Mouse (Mus musculus): Measurements from ENCODE around the gene Pomt2. TPM values are rescaled to one million over a fixed set of nuclear protein-coding genes. Genes with fewer than 3 reads are reported as not detected.
"Not testable (repeated sequence)": the region's sequence is repeated elsewhere in the genome, so short reads cannot be mapped to it uniquely, and the experiment has no call there.

The Pomt2 gene
- polyA plus RNA-seq (2012; ENCODE audit: insufficient read depth, low replicate concordance): 1.4 and 2.0 TPM in 2 replicates

- Histone ChIP-seq H3K9me3 (peaks cover 21% of the 10 kb centered on the region), H3K4me3 (replicated peaks) (peak within 1 kb of the TSS; percentile 96), H3K27me3 (replicated peaks) (no peaks in the 10 kb centered on the region), H3K4me1 (peaks cover 26% of the 10 kb centered on the region), H3K36me3 (replicated peaks; ENCODE audit: low read length) (peaks cover 13% of the 10 kb centered on the region)
- TF ChIP-seq FLI1 (IDR thresholded peaks at IDR 0.05; ENCODE audit: low read length): no peak
- TF ChIP-seq GATA1 (IDR thresholded peaks at IDR 0.05; ENCODE audit: borderline replicate concordance, low read length): no peak
Measured at GRCm38 (mm10) chr12:87147395-87148089, at the start of gene Pomt2. TSS of gene Pomt2 (minus strand) at chr12:87147968.

GRCm38 (mm10) chr12:87196310-87196709 lies 48.5 kb upstream of the Pomt2 start:
- Histone ChIP-seq H3K9me3 (no peaks in the 10 kb centered on the region), H3K4me1 (peaks cover 46% of the 10 kb centered on the region), H3K27me3 (replicated peaks) (no peaks in the 10 kb centered on the region), H3K4me3 (replicated peaks) (no peak overlapping the region), H3K36me3 (replicated peaks; ENCODE audit: low read length) (no peaks in the 10 kb centered on the region)
- TF ChIP-seq GATA1 (IDR thresholded peaks at IDR 0.05; ENCODE audit: borderline replicate concordance, low read length) (no peak), FLI1 (IDR thresholded peaks at IDR 0.05; ENCODE audit: low read length) (no peak)

GRCm38 (mm10) chr12:87195069-87195468 lies 47.3 kb upstream of the Pomt2 start:
- TF ChIP-seq FLI1 (IDR thresholded peaks at IDR 0.05; ENCODE audit: low read length) (no peak), GATA1 (IDR thresholded peaks at IDR 0.05; ENCODE audit: borderline replicate concordance, low read length) (no peak)
- Histone ChIP-seq H3K27me3 (replicated peaks) (no peaks in the 10 kb centered on the region), H3K9me3 (no peaks in the 10 kb centered on the region), H3K36me3 (replicated peaks; ENCODE audit: low read length) (no peaks in the 10 kb centered on the region), H3K4me3 (replicated peaks) (no peak overlapping the region), H3K4me1 (peaks cover 40% of the 10 kb centered on the region)

- peaks cover 28% of the 10 kb centered on the region for H3K4me1 ChIP-seq
- TF ChIP-seq FLI1 (IDR thresholded peaks at IDR 0.05; ENCODE audit: low read length) (no peak), GATA1 (IDR thresholded peaks at IDR 0.05; ENCODE audit: borderline replicate concordance, low read length) (no peak)
- no peak overlapping the region for H3K4me3 ChIP-seq (replicated peaks)
Measured at GRCm38 (mm10) chr12:87193008-87193407, 45.2 kb upstream of the Pomt2 start.

GRCm38 (mm10) chr12:87177631-87178030 lies 29.9 kb upstream of the Pomt2 start:
- no peaks in the 10 kb centered on the region for H3K9me3 ChIP-seq
- H3K4me1 ChIP-seq: peaks cover 22% of the 10 kb centered on the region
- H3K27me3 ChIP-seq (replicated peaks): no peaks in the 10 kb centered on the region
- no peak overlapping the region for H3K4me3 ChIP-seq (replicated peaks)
- no peak for TF ChIP-seq FLI1 (IDR thresholded peaks at IDR 0.05; ENCODE audit: low read length)
- TF ChIP-seq GATA1 (IDR thresholded peaks at IDR 0.05; ENCODE audit: borderline replicate concordance, low read length): no peak
- peaks cover 52% of the 10 kb centered on the region for H3K36me3 ChIP-seq (replicated peaks; ENCODE audit: low read length)

More at GRCm38 (mm10) chr12:87193008-87193407, 45.2 kb upstream of the Pomt2 start:
- no peaks in the 10 kb centered on the region for H3K9me3 ChIP-seq
- H3K36me3 ChIP-seq (replicated peaks; ENCODE audit: low read length): peaks cover 4% of the 10 kb centered on the region
- H3K27me3 ChIP-seq (replicated peaks): no peaks in the 10 kb centered on the region

GRCm38 (mm10) chr12:87175194-87175946 lies 27.6 kb upstream of the Pomt2 start:
- Histone ChIP-seq H3K27me3 (replicated peaks) (no peaks in the 10 kb centered on the region), H3K36me3 (replicated peaks; ENCODE audit: low read length) (peaks cover 65% of the 10 kb centered on the region), H3K9me3 (no peaks in the 10 kb centered on the region), H3K4me1 (peaks cover 22% of the 10 kb centered on the region), H3K4me3 (replicated peaks) (no peak overlapping the region)
- no peak for TF ChIP-seq GATA1 (IDR thresholded peaks at IDR 0.05; ENCODE audit: borderline replicate concordance, low read length)
- no peak for TF ChIP-seq FLI1 (IDR thresholded peaks at IDR 0.05; ENCODE audit: low read length)

GRCm38 (mm10) chr12:87160815-87161214 lies 13.0 kb upstream of the Pomt2 start:
- Histone ChIP-seq H3K4me1 (peaks cover 43% of the 10 kb centered on the region), H3K4me3 (replicated peaks) (no peak overlapping the region), H3K36me3 (replicated peaks; ENCODE audit: low read length) (peaks cover 85% of the 10 kb centered on the region), H3K27me3 (replicated peaks) (no peaks in the 10 kb centered on the region), H3K9me3 (peaks cover 7% of the 10 kb centered on the region)
- TF ChIP-seq GATA1 (IDR thresholded peaks at IDR 0.05; ENCODE audit: borderline replicate concordance, low read length): no peak
- TF ChIP-seq FLI1 (IDR thresholded peaks at IDR 0.05; ENCODE audit: low read length): no peak

- Histone ChIP-seq H3K36me3 (replicated peaks; ENCODE audit: low read length) (peaks cover 85% of the 10 kb centered on the region), H3K4me1 (peaks cover 47% of the 10 kb centered on the region), H3K9me3 (peaks cover 12% of the 10 kb centered on the region), H3K4me3 (replicated peaks) (peak overlapping the region; percentile 4), H3K27me3 (replicated peaks) (no peaks in the 10 kb centered on the region)
- TF ChIP-seq GATA1 (IDR thresholded peaks at IDR 0.05; ENCODE audit: borderline replicate concordance, low read length) (no peak), FLI1 (IDR thresholded peaks at IDR 0.05; ENCODE audit: low read length) (no peak)
Measured at GRCm38 (mm10) chr12:87160310-87160709, 12.5 kb upstream of the Pomt2 start.

- Histone ChIP-seq H3K9me3 (peaks cover 28% of the 10 kb centered on the region), H3K36me3 (replicated peaks; ENCODE audit: low read length) (peaks cover 66% of the 10 kb centered on the region), H3K4me3 (replicated peaks) (no peak overlapping the region), H3K4me1 (peaks cover 41% of the 10 kb centered on the region), H3K27me3 (replicated peaks) (no peaks in the 10 kb centered on the region)
- TF ChIP-seq GATA1 (IDR thresholded peaks at IDR 0.05; ENCODE audit: borderline replicate concordance, low read length) (no peak), FLI1 (IDR thresholded peaks at IDR 0.05; ENCODE audit: low read length) (no peak)
Measured at GRCm38 (mm10) chr12:87158099-87158498, 10.3 kb upstream of the Pomt2 start.

GRCm38 (mm10) chr12:87157361-87157760 lies 9.6 kb upstream of the Pomt2 start:
- H3K4me1 ChIP-seq: peaks cover 34% of the 10 kb centered on the region
- peaks cover 58% of the 10 kb centered on the region for H3K36me3 ChIP-seq (replicated peaks; ENCODE audit: low read length)
- H3K27me3 ChIP-seq (replicated peaks): no peaks in the 10 kb centered on the region
- H3K4me3 ChIP-seq (replicated peaks): no peak overlapping the region
- H3K9me3 ChIP-seq: peaks cover 35% of the 10 kb centered on the region
- TF ChIP-seq FLI1 (IDR thresholded peaks at IDR 0.05; ENCODE audit: low read length) (no peak), GATA1 (IDR thresholded peaks at IDR 0.05; ENCODE audit: borderline replicate concordance, low read length) (no peak)

- H3K27me3 ChIP-seq (replicated peaks); H3K4me3 ChIP-seq (replicated peaks): not testable (repeated sequence)
- H3K36me3 ChIP-seq (replicated peaks; ENCODE audit: low read length): peaks cover 35% of the 10 kb centered on the region
- H3K4me1 ChIP-seq: peaks cover 11% of the 10 kb centered on the region
- H3K9me3 ChIP-seq: peaks cover 52% of the 10 kb centered on the region
Measured at GRCm38 (mm10) chr12:87154448-87154847, 6.7 kb upstream of the Pomt2 start.

Measured in megakaryocyte, embryonic 14.5 days (primary cell).